Mouse (Mus musculus) bone marrow, adult 2 months (tissue): ENCODE measurements around the gene Spsb4.

ENCODE experiments used
- CTCF ChIP-seq: fragments of 200-500 bp; IDR thresholded peaks from 2 replicates; pipeline ENCODE4 v1.5.1; 2011; ENCODE audit warnings: low read length, control low read depth; ENCODE audit not compliant: control insufficient read depth, insufficient read depth
- POLR2A ChIP-seq: fragments of 200-500 bp; IDR thresholded peaks from 2 replicates; pipeline ENCODE4 v1.6.1; 2011; ENCODE audit warnings: low read depth, mild to moderate bottlenecking, control low read depth, low read length, borderline replicate concordance; ENCODE audit not compliant: control insufficient read depth

- no peak for TF ChIP-seq CTCF
- TF ChIP-seq POLR2A: no peak
Observed at GRCm38 (mm10) chr9:96967516-96967915, 51.1 kb downstream of the Spsb4 start.
